Mouse (Mus musculus) lung, postnatal 25 days (tissue): ENCODE results near the gene Vnn3.

Experiments used
- DNase-seq: peaks from one replicate; pipeline ENCODE4 v3.0.0; 2022; ENCODE audit warnings: low spot score

Gene Vnn3

DNA sequence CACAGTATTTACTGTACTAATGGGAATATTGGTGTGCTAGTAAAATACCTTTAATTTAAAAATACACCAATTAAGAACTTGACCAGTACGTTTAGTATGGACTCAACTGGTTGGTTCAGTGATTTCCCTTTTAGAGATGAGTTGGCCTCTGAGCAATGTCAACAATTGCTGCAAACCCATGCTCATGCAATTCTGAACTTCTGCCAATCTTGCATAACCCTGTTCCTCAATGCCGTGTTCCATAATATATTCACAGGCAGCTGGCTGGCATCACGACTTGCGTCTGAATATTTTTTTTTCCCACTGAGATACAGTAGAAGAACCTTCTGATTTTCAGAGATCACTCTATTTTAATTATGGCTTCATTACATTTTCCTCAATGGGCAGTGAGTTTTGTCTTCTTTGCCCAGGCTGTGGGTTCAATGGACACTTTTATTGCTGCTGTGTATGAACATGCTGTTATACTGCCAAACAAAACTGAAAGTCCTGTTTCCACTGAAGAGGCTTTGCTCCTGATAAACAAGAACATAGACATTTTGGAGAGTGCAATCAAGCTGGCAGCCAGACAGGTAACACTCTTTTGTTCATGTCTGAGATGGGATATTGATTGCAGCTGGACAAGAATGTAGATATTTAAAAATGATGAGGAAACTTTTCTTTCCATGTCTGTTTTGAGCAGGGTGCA, at the start of gene Vnn3:
Gene Vnn3, plus strand, starts transcription at position 235 of the 685 bp plus-strand sequence.
- peak; percentile 58 for DNase-seq

DNA sequence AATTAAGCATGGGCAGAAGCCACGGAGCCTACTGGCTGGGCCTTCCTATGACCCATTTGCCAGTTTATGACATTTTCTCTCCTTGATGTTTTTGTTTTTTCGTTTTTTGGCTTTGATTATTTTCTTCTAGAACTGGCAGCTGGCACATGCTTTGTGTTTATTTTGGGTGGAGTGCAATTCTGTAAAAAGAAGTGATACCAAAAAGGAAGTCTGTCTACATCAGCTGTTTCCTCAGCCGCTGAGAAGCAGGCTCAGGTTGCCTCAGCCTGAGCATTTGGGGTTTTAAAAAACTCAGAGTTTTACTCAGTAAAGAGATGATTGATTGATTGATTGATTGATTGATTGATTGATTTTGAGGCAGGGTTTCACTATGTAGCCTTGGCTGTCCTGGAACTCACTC, 48.4 kb upstream of the Vnn3 start:
- no peak for DNase-seq

DNA sequence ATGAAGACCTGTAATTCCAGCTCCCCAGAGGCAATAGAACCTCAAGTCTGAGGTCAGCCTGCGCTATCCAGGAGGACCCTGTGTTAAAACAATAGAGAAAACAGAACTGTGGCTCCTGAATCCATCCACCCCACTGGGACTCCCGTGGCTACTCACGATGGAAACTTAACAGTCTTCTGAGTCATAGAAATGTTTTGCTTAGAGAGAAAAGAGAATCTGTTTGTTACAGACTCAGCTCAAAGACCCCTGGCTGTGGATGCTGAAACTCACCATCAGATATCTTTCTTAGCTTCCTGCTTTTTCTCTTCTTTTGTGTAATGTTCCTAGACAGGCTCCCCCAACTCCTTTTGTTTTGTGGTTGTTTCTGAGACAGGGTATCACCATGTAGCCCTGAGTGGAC, 46.6 kb upstream of the Vnn3 start:
- no peak for DNase-seq

DNA sequence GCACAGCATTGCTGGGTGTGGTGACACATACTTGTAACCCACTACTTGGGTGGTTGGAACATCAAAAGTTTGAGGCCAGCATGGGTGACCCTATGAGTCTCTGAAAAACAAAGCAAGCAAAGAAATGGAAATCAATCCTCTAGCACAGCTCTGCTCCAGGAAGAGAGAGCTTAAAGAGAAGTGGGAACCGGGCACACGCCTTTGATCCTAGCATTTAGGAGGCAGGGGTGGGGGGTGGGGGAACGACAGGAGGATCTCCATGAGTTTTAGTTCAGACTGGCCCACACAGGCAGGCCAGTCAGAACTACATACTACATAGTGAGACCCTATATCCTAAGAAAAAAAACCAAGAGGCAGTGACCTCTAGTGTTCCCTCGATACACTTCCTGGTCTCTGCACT, 45.1 kb upstream of the Vnn3 start:
- no peak for DNase-seq

DNA sequence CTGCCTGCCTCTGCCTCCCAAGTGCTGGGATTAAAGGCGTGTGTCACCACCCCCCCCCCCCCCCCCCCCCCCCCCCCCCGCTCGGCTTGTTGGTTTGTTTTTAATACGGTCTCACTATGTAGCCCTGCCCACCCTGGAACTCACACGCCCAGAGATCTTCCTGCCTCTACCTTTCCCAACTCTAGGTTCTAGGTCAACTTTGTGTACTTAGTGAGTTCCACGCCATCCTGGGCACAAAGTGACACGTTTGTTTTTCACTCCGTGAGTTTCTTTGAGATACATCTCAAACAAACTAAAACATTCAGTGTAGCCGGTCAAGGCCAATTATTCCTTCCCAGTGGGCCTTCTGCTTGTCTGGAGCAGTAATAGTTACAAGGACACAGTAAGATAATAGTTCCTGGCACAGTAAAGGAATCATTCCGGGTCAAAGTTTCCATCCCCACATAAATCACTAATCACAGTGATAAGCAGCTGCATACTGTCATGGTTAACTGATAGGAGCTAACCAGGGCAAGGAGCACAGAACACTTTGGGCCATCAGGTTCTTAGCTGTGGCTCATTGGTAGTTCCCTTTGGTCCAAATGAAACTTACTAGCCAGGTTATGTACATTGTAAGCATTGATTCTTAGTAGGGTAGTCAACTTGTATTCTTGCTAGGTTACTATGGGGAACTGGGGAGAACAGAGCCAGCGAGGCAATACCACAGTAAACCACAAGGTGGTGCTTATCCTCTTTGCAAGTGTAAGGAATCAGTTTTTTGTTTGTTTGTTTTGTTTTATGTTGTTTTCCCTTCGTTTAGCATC, 39.4 kb upstream of the Vnn3 start:
- peak; percentile 32 for DNase-seq

DNA sequence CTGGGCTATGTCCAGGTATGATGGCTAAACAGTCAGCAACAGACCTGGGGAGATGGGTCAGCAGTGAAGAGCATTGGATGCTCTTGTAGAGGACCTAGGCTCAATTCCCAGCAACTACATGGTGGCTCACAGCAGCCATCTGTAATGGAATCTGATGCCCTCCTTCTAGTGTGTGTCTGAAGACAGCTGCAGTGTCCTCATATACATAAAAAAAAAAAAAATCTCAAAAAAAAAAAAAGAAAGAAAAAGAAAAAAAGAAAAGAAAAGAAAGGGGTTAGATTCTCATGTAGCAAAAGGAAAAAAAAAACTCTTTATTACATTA, 38.9 kb upstream of the Vnn3 start:
- no peak for DNase-seq

DNA sequence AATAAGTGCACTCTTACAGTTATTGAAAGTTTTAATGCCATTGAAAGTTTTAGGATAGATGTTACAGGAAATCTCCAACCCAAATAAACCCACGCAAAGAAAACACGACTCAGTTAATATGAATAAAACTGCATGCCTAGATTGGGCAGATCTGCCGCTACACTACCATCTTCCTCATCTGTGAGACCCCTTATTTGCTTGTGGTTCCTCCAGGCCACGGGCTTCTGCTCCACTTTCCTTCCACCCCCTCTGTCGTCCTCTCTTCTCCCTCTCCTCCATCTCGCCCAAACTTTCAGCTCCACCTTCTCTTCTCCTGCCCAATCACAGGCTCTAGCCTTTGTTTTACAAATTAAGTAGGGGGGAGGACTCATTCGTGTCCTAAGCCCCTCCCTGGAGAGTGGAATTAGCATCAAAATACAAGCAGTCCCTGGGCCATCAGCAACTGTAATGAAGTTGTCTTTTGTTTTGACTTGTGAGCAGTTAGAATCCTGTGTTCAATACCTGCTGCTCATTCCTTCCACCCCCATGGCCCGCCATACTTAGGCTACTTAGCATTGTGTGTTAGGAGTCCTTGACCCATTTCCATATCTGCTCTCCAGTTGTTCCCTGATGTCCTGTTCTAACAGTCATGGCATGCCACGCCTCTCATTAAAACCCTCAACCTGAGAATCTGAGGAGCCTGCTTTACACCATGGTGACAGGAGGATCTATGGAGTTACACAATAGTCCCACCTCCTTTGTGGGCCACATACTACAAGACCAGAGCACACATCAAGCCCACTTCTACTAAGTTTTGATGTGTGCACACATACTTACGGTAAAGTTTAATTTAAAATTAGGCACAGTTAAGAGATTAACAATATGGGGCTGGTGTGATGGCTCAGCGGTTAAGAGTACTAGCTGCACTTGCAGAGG, 38.2 kb upstream of the Vnn3 start:
- no peak for DNase-seq

DNA sequence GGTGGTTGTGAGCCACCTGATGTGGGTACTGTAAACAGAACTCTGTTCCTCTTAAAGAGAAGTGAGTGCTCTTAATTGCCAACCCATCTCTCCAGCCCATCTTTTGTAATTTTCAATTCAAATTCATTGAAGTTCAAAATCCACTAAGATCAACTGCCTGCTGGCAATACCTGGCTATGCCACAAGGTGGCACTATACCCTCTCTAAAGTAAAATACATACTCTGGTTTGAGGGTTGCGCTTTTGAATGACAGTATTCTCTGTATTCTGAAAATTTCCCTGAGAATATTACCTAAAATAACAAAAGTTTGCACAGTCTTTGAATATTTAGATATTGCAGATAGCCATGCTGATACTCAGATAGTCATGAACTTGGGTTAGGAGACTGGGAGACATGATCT, 36.1 kb upstream of the Vnn3 start:
- peak; percentile 61 for DNase-seq

DNA sequence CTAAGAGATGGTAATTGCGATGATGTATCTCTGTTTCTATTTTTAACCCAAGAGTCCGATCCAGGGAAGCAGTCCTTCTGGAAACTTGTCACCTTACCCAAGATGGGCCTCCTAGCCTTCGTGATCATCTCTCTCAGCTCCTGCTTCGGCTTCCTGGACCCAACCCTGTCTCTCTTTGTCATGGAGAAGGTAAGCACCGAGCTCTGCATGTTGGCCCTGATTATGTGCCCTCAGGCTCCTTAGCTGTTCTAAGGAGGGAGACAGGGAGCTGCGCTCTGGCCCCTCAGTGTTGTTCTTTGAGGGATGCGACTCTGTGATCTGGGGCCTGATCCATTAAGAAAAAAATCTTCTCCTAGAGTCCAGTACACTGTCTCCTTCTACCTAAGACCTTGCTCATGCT, 35.0 kb upstream of the Vnn3 start:
- no peak for DNase-seq

DNA sequence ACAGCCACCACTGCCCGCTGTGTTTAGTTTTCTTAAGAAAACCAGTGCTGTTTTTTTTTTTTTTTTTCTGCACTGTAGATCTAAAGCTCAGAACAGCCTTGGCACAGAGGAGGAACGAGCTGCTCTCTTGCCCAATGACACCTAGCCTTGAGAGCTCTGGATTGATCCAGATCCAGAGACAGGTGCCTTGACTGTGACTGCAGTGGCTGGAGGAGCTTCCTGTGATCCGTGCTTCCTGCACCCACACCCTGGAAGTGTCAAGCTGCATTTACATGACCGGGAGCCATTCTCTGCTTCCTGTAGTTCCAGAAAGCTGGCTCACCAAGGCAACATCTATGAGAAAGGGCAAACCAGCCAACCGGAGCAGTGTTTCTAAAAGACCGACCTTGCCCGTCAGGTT, 24.7 kb upstream of the Vnn3 start:
- DNase-seq = no peak

DNA sequence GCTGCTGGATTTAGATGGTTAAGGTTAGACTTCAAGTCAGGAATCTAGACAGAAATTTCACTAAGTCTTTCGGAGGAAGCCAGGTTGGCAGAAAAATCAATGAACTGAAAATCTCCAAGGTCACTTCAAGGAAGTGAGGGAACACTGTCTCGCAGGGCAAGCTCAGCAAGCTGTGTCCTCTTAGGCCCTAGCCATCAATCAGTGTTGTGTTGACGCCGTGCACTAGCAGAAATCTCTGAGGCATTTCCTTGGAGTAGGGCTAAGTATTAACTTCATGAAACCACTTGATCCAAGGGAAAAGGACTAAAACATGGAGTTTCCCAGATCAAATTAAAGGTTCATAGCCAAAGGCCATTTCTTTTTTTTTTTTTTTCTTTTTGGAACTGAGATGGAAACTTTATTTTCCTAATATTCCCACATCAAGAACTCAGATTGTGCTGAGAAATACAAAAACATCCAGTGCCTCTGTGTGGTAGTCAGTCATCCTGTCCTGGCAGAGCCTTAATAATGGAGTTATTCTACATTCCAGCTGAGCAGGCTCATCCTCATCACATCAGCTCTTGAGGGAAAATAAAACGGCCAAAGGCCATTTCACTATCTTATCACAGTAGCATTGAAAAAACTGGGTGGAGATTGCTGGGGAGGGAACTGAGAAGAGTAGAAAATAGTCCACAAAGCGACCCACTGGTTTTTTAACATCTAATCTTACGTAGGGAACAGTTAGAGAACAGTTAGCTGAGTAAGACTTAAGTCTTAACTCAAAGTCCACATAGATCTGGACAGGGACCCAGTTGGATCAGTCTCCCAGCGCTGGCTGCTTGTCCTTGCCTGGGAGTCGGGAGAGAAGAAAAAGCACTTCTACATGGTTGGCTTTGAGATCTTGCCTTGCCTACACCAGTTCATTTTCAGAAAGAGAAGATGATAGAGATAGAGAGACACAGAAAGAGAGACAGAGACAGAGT, 15.0 kb upstream of the Vnn3 start:
- no peak for DNase-seq

DNA sequence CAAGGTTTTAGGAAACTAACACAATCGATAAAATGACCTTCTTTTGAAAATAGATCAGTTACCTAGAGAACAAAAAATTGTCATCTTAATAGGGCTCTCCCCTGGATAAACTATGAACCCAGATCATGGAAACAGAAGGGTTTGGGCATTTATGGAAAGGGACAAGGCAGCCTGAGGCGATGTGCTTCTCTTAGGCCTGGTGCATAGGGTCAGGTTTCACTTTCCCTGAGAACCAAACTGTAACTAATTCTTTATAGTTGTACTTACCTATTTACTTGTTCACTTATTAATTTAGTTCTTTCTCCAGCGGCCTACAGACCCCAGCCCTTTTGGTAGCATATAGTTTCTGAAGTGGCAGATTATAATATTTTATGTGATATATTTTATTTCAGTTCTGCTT, 14.1 kb upstream of the Vnn3 start:
- DNase-seq = no peak

DNA sequence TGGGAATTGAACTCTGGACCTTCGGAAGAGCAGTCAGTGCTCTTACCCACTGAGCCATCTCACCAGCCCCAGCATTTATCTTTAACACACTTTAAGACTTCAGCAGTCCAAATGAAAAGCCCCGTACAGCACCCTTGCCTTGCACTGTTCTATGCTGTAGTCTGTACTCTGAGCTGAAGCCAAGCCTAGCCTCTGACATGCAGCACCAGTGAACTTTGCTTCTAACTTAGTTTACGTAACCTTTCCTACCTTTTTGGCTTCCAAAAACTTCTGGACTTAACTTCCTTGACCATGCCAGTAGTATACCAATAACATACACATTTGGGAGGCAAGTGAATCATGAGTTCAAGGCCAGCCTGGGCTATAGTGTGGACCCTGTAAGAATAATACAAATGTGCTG, 12.4 kb upstream of the Vnn3 start:
- DNase-seq = no peak

DNA sequence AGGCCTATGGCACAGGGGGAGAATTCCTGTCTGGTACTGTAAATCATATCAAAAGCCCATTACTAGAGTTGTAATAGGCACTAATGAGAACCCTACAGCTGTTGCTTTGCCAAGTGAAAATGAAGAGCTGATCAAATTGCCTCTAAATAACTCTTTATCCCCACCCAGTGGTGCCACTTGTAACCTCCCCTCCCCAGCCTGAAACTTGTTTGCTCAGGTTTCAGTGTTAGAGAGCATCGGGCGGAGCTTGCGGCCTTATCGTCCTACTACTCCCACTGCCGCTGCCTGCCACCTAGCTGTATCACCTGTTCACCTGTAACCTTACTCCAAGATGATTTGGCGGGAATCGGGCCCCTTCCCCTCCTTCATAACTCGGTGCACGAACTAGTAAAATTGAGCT, 11.9 kb upstream of the Vnn3 start:
- peak; percentile 53 for DNase-seq

DNA sequence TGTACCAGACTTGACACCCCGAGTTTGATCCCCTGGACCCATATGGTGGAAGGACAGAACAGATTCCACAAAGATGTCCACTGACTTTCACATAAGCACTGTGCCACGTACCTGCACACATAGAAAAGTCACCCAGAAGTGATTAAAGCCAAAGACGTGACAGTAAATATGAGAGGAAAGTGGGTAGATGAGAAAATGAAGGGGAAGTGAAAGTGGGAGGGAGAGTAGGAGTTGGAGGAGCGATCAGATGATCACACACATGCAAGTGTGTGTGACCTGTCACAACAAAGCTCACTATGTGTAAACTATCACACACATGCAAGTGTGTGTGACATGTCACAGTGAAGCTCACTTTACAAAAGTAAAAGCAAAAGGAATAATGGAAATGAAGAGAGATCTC, 10.8 kb upstream of the Vnn3 start:
- DNase-seq = no peak

DNA sequence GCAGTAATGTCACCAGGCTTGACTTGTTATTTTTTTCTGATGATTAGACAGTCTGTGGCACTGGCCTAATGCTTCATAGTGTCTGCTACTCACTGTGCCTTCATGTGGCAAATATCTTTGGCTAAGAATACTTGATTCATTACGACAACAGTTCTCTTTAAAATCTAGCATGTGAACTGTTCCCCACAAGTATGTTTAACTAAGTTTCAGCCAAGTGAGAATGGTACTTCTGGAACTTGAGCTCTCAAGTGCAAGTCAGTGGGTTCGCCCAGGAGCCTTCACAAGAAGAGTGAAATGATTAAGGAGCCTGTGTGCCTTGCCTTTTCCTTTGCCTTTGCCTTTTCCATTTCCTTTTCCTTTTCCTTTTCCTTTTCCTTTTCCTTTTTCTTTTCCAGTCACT, 834 bp downstream of the Vnn3 start:
- DNase-seq = peak; percentile 87

DNA sequence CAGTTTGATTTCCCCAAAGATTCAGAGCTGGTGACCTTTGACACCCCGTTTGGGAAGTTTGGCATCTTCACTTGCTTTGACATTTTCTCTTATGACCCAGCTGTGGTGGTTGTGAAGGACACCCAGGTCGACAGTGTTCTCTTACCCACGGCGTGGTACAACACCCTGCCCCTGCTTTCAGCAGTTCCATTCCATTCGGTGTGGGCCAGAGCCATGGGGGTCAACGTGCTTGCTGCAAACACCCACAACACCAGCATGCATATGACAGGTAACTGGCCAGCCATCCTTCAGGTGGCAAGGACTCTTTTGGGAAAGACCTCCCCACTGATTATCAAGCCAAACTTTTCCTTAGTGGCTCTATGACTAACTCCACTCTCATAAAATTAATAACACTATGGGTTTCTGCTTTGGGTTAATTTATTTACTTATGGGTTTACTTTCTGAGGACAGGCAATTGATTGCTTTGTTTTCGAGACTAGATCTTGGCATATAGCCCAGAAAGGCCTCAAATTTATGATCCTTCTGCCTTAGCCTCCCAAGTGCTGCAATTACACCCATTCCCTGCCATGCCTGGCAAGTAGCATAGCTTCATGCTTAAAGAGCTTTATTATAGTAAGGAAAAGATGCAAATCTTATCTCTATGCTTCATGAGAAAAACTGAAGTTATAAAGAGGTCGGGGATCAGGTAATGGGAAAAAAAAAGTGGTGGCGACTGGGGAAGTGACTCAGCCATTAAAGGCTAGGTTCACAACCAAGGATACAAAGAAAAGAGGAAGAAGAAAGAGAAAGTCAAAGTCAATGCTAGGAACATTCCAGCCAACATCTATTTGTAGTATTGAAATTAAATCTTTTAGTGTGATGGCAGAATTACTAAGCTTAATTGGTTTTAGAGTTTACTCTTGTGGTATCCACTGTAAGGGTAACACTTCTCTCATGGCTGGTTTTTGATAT, 13.4 kb downstream of the Vnn3 start:
- no peak for DNase-seq

DNA sequence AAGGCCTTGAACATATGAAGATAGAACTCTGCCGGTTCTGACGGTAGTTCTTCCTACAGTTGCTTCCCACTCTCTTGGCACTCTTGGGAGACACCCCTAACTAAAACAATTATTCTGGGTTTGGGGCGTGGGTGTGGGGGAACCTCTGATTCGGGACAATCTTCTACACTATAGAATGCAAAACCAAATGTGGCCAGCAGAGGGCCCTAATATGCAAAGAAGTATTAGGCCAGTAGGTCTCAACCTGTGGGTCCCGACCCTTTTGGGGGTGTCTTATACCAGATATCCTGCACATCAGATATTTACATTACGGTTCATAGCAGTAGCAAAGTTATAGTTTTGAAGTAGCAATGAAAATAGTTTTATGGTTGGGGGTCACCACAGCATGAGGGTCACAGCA, 29.4 kb downstream of the Vnn3 start:
- DNase-seq = peak; percentile 11

DNA sequence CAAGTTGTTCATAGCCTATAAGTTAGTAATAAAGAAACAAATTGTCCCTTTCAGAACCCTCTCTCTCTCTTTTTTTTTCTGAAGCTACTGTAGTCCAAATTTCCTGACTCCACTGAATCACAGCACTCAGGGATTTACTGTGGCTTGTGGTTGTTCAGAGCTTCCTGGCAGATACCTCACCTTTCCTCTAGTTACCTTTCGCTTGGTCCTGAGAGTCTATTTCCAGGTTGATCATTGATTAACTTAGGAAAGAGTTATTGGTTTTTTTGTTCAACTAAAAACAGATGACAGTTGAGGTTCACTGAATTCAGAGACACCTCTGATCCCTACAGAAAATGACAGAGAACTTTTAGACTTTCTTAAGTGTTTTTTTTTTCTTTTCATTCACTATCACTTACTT, 33.6 kb downstream of the Vnn3 start:
- no peak for DNase-seq

DNA sequence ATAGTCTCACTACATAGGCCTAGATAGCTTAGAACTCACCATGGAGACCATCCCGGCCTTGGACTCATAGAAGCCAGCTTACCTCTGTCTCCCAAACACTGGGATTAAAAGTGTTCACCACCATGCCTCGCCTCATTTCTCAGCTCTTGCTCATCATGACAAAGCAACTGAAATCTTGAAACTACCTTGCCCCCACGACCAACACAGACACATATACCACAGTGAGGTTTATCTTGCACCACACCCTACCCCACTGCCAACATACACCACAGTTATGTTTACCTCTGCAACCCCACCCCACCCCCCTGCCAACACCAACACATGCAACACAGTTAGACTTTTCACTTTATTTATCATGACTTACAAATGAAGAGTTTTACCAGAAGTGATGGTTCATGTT, 34.8 kb downstream of the Vnn3 start:
- no peak for DNase-seq

DNA sequence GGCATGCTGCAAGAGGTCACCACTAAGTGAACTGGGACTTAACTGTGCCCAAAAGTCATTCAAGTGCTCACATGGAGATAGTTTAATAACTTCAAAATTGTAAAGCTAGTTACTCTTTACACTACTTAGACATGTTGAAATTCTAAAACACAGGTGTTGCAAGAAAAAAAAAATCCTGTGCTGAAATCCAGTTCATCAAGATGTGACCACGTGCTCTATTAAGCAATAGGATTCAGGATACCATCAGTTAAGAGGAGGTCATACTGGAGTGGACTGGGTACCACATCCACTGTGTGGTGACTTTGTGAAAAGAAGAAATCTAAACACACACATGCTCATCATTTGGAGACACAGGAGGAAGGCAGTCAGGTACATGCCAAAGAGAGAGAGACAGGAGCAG, 41.7 kb downstream of the Vnn3 start:
- DNase-seq = peak; percentile 4
